Mouse (Mus musculus): ENCODE data around the gene Mllt1. TPM values are rescaled to one million over a fixed set of nuclear protein-coding genes. Genes with fewer than 3 reads are reported as not detected.

Mllt1 gene
- polyA plus RNA-seq, 1 experiment = 43.2 TPM

DNA sequence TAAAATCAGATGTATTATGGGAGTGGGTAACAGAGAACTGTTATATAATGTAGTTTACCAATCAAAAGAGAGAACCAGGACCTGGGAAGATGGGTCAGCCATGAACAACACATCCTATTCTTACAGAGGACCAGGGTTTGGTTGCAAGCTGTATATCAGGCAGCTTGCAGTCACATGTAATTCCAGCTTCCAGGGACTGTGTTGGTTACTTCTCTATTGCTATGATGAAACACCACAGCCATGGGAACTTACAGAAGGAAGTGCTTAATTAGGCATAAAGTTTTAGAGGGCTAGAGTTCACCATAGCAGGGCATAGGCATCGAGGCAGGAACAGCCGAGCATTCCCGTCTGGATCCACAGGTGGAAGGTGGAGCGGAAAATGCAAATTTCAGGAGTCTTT is 3.5 kb upstream of the Mllt1 start:
- H3K4me3 ChIP-seq (replicated peaks) = no peak overlapping the region
- H3K36me3 ChIP-seq (replicated peaks; ENCODE audit: low read length) = no peaks in the 10 kb centered on the region
- H3K4me1 ChIP-seq = peaks cover 23% of the 10 kb centered on the region
- TF ChIP-seq GATA1 (IDR thresholded peaks at IDR 0.05; ENCODE audit: borderline replicate concordance, low read length) (no peak), FLI1 (IDR thresholded peaks at IDR 0.05; ENCODE audit: low read length) (no peak)
- peaks cover 15% of the 10 kb centered on the region for H3K27me3 ChIP-seq (replicated peaks)
- H3K9me3 ChIP-seq = peaks cover 25% of the 10 kb centered on the region

DNA sequence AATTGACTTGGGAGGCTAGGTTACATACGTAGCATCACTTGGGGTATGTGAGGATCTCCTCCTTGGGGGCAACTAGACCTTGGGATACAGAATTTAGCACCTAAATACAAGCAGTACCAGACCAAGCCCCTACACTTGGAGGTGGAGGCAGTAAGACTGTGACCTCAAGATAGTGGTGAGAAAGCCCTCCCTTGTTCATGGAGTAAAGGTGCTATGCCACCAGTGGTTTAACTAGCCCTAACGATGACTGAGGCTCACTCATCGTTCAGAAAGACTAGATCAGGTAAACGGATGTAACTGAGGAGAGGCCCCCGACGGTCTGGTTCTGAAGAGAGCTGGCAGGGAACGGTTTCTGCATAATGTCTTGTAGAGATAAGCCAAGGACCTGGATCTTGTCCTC is 1.5 kb upstream of the Mllt1 start:
- Histone ChIP-seq H3K4me1 (peaks cover 44% of the 10 kb centered on the region), H3K27me3 (replicated peaks) (peaks cover 11% of the 10 kb centered on the region), H3K9me3 (peaks cover 19% of the 10 kb centered on the region), H3K36me3 (replicated peaks; ENCODE audit: low read length) (peaks cover 2% of the 10 kb centered on the region), H3K4me3 (replicated peaks) (no peak overlapping the region)
- TF ChIP-seq GATA1 (IDR thresholded peaks at IDR 0.05; ENCODE audit: borderline replicate concordance, low read length) = no peak
- no peak for TF ChIP-seq FLI1 (IDR thresholded peaks at IDR 0.05; ENCODE audit: low read length)

DNA sequence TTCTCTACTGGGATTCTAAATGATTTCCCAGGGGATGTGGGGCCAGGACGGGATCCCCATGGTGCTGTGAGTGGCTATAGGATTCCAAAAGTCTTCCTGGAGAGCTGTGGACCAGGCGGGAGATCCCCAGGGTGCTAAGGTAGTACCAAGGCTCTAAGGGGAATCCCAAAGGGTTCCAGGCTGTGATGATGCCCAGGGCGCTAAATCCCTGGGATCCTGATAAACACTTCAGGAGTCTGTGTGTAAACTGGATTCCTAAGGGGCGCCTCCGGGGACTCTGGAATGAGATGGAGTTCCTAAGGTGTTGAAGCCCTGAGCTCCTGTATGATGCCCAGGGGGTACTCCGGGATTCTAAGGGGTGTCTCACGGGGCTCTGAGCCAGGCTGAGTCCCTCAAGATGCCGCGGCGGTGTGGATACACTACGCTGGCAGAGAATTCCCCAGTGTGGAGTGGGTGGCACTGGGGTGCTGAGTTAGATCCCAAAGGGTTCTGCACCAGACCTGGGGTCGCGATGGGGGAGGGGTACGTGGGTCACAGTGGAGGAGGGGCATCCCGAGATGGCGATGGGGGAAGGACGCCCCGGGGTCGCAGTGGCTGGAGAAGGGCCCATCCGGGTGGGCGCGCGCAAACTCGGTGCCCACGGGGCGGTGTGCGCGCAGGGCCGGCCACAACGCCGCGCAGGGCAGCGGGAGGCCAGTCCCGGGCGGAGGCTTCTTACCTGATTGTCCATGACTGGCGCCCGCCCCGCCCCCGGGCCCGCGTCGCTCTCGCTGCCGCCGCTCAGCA is 477 bp downstream of the Mllt1 start:
- peaks cover 64% of the 10 kb centered on the region for H3K4me1 ChIP-seq
- H3K9me3 ChIP-seq = peaks cover 14% of the 10 kb centered on the region
- peaks cover 11% of the 10 kb centered on the region for H3K27me3 ChIP-seq (replicated peaks)
- peak overlapping the region; percentile 97 for H3K4me3 ChIP-seq (replicated peaks)
- peaks cover 6% of the 10 kb centered on the region for H3K36me3 ChIP-seq (replicated peaks; ENCODE audit: low read length)
- TF ChIP-seq GATA1 (IDR thresholded peaks at IDR 0.05; ENCODE audit: borderline replicate concordance, low read length) = no peak
- no peak for TF ChIP-seq FLI1 (IDR thresholded peaks at IDR 0.05; ENCODE audit: low read length)

DNA sequence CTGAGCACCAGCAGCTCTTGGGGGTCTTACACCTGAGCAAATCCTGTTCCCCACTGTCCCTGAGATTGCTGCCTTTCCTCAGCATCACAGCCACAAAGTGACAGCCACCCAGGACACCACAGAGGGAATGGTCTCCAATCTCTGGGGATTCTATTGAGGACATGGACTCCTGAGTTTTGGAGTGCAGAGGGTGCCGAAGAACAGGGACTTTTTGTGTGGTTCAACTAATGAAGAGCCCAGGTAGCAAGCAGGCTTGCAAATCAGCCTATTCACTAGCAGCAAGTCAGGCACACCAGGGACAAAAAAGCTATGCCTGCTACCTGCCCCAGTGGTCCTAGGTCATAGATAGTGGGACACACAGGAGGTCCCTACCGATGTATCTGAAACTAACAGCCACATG is 1.8 kb downstream of the Mllt1 start:
- peaks cover 6% of the 10 kb centered on the region for H3K36me3 ChIP-seq (replicated peaks; ENCODE audit: low read length)
- H3K4me1 ChIP-seq = peaks cover 70% of the 10 kb centered on the region
- H3K27me3 ChIP-seq (replicated peaks) = peaks cover 5% of the 10 kb centered on the region
- peaks cover 5% of the 10 kb centered on the region for H3K9me3 ChIP-seq
- H3K4me3 ChIP-seq (replicated peaks) = peak overlapping the region; percentile 59
- TF ChIP-seq GATA1 (IDR thresholded peaks at IDR 0.05; ENCODE audit: borderline replicate concordance, low read length) = no peak
- TF ChIP-seq FLI1 (IDR thresholded peaks at IDR 0.05; ENCODE audit: low read length) = no peak

DNA sequence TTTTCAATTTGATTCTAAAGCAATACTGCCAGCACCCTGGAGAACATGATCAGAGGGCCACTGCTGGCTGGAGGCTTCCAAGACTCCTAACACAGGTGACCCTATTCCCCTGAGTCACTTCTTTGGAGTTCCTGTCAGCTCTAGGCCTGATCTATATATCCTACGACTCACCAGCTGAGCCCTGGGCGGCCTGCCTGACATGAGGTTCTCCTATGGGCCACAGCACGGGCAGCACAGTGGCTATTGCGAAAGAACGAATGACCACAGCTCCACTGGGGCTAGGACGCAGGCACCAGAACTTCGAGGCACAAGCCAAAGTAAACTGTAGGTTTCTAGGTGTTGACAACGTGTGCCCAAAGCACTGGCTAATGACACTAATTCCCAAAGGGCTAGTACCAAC is 5.2 kb downstream of the Mllt1 start:
- peaks cover 92% of the 10 kb centered on the region for H3K4me1 ChIP-seq
- TF ChIP-seq GATA1 (IDR thresholded peaks at IDR 0.05; ENCODE audit: borderline replicate concordance, low read length) (no peak), FLI1 (IDR thresholded peaks at IDR 0.05; ENCODE audit: low read length) (no peak)
- no peaks in the 10 kb centered on the region for H3K9me3 ChIP-seq
- H3K36me3 ChIP-seq (replicated peaks; ENCODE audit: low read length) = peaks cover 23% of the 10 kb centered on the region
- H3K27me3 ChIP-seq (replicated peaks) = no peaks in the 10 kb centered on the region
- peak overlapping the region; percentile 38 for H3K4me3 ChIP-seq (replicated peaks)

DNA sequence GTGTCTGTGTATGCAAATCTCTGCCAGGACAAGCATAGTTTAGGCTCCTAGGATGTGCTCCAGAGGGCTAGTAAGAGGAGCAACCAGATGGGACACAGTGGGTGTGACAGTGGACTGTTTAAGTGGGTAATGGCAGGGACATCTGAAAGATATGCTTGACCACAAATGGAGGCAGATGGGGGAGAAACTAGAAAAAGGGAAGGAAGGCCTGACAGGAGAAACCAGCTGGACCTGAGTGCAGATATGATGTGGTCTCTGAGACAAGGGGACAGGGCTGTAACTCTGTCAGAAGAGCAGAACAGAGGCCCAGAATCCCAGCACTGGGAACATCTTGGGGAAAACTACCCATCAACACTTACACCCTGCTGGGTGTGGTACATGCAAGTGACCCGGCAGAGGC is 5.7 kb downstream of the Mllt1 start:
- no peak for TF ChIP-seq GATA1 (IDR thresholded peaks at IDR 0.05; ENCODE audit: borderline replicate concordance, low read length)
- no peak for TF ChIP-seq FLI1 (IDR thresholded peaks at IDR 0.05; ENCODE audit: low read length)
- Histone ChIP-seq H3K36me3 (replicated peaks; ENCODE audit: low read length) (peaks cover 28% of the 10 kb centered on the region), H3K27me3 (replicated peaks) (no peaks in the 10 kb centered on the region), H3K4me3 (replicated peaks) (peak overlapping the region; percentile 24), H3K4me1 (peaks cover 87% of the 10 kb centered on the region), H3K9me3 (no peaks in the 10 kb centered on the region)

DNA sequence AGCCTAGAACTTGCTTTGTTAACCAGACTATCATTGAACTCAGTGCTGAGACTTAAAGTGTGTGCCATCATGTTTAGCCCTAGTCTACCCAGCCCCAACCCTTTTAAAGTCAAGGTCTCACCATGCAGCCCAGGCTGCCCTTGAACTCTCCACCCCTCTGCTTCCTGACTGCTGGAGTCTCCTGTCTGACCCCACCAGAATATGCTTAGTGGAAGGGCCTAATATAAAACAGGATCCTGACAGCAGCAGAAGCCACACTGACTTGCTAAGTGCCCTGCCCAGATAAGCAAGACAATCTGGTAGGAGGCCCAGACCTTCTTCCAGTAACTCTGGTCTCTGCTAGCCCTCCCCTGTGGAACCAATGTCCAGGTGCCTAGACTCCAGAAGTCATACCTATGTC is 6.1 kb downstream of the Mllt1 start:
- Histone ChIP-seq H3K27me3 (replicated peaks) (no peaks in the 10 kb centered on the region), H3K4me3 (replicated peaks) (peak overlapping the region; percentile 24), H3K36me3 (replicated peaks; ENCODE audit: low read length) (peaks cover 33% of the 10 kb centered on the region), H3K9me3 (no peaks in the 10 kb centered on the region), H3K4me1 (peaks cover 83% of the 10 kb centered on the region)
- no peak for TF ChIP-seq GATA1 (IDR thresholded peaks at IDR 0.05; ENCODE audit: borderline replicate concordance, low read length)
- TF ChIP-seq FLI1 (IDR thresholded peaks at IDR 0.05; ENCODE audit: low read length) = no peak

DNA sequence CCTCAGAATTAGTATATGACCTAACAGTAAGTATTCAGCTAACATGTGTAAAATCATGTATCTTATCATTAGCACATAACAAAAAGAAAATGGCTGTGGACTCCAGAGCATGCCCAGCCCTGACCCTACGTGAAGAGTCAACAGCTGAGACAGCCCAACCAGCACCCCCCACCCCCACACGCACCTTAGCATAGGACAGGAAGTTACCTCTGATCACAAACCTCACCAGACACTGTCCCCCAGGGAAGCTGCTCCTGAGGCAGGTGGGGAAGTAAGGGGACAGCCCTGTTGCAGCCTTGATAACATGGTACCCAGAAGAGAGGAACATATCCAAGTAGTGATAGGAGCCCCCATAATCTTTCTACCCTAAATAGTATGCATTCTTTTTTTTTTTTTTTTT is 9.2 kb downstream of the Mllt1 start:
- H3K27me3 ChIP-seq (replicated peaks) = no peaks in the 10 kb centered on the region
- no peak for TF ChIP-seq FLI1 (IDR thresholded peaks at IDR 0.05; ENCODE audit: low read length)
- no peak for TF ChIP-seq GATA1 (IDR thresholded peaks at IDR 0.05; ENCODE audit: borderline replicate concordance, low read length)
- H3K4me3 ChIP-seq (replicated peaks) = no peak overlapping the region
- H3K36me3 ChIP-seq (replicated peaks; ENCODE audit: low read length) = peaks cover 54% of the 10 kb centered on the region
- 0 out of 2 replicates have a peak, but pooled peaks cover 3% of the 10 kb centered on the region for H3K9me3 ChIP-seq
- peaks cover 62% of the 10 kb centered on the region for H3K4me1 ChIP-seq

DNA sequence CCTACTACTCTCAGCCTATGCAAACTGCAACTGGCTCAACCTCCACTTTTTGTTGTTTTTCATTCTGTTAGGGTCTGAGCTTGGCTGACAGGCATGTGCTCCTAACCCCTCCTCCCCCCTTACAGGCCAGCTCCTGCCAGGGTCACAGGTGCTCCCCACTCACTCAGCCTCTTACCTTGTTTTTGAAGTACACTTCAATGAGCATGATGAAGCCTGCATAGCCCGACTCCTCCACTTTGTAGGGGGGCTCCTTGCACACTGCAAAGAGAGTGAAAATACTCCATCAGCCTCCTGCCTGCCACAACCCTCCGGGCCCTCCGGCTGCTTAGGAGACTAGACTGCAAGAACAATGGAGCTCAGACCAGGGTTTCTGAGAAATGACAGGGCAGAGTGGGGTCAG is 15.5 kb downstream of the Mllt1 start:
- 0 out of 2 replicates have a peak, but pooled peaks cover 3% of the 10 kb centered on the region for H3K9me3 ChIP-seq
- TF ChIP-seq FLI1 (IDR thresholded peaks at IDR 0.05; ENCODE audit: low read length) (no peak), GATA1 (IDR thresholded peaks at IDR 0.05; ENCODE audit: borderline replicate concordance, low read length) (no peak)
- H3K4me1 ChIP-seq = peaks cover 36% of the 10 kb centered on the region
- peaks cover 85% of the 10 kb centered on the region for H3K36me3 ChIP-seq (replicated peaks; ENCODE audit: low read length)
- H3K27me3 ChIP-seq (replicated peaks) = no peaks in the 10 kb centered on the region
- no peak overlapping the region for H3K4me3 ChIP-seq (replicated peaks)

DNA sequence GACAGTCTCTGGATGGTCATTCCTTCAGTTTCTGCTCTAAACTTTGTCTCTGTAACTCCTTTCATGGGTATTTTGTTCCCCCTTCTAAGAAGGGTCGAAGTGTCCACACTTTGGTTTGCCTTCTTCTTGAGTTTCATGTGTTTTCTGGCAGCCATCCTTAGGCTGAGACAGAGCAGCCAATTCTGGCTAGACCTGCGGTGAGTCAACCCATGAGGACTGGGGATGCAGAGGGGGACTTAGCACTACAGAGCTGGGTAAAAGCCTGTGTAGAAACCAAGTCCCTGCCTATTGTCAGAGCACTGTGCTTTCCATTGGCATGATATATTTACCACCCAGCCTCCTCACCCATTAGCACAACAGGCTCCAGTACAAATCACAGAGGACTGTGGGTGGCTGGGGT is 18.0 kb downstream of the Mllt1 start:
- Histone ChIP-seq H3K9me3 (no peaks in the 10 kb centered on the region), H3K27me3 (replicated peaks) (no peaks in the 10 kb centered on the region), H3K4me3 (replicated peaks) (no peak overlapping the region), H3K4me1 (peaks cover 51% of the 10 kb centered on the region), H3K36me3 (replicated peaks; ENCODE audit: low read length) (peaks cover 85% of the 10 kb centered on the region)
- TF ChIP-seq GATA1 (IDR thresholded peaks at IDR 0.05; ENCODE audit: borderline replicate concordance, low read length) = no peak
- TF ChIP-seq FLI1 (IDR thresholded peaks at IDR 0.05; ENCODE audit: low read length) = no peak
